Mouse (Mus musculus): ENCODE data around the gene Abca2. TPM values are rescaled to one million over a fixed set of nuclear protein-coding genes. Genes with fewer than 3 reads are reported as not detected.

Abca2 gene
- polyA plus RNA-seq, 1 experiment from 2014 or later: 6.2 TPM

- Histone ChIP-seq H3K27me3 (ENCODE audit: low read depth, poor library complexity, severe bottlenecking) (peaks cover 43% of the 10 kb centered on the region), H3K9me3 (replicated peaks) (no peaks in the 10 kb centered on the region), H3K4me3 (peak overlapping the region; percentile 87), H3K36me3 (peaks cover 14% of the 10 kb centered on the region; the same call in 1 of the 2 replicates), H3K27ac (replicated peaks) (peak overlapping the region; percentile 91), H3K4me1 (peaks cover 48% of the 10 kb centered on the region)
- no peak for DNase-seq (ENCODE audit: low spot score)
- WGBS: 77% methylated on average over 5 of the region's 5 CpGs
Observed at GRCm38 (mm10) chr2:25429435-25430180, 1.1 kb downstream of the Abca2 start.

- H3K27ac ChIP-seq (replicated peaks): no peak overlapping the region; the same call in 1 of the 2 replicates
- DNase-seq (ENCODE audit: low spot score): no peak
- peaks cover 48% of the 10 kb centered on the region for H3K4me1 ChIP-seq
- H3K36me3 ChIP-seq: peaks cover 24% of the 10 kb centered on the region
- 66% methylated on average over 17 of the region's 17 CpGs for WGBS
- no peaks in the 10 kb centered on the region for H3K9me3 ChIP-seq (replicated peaks)
- peak overlapping the region; percentile 4; the same call in 1 of the 2 replicates for H3K4me3 ChIP-seq
- peaks cover 33% of the 10 kb centered on the region for H3K27me3 ChIP-seq (ENCODE audit: low read depth, poor library complexity, severe bottlenecking)
Observed at GRCm38 (mm10) chr2:25430395-25431233, 2.1 kb downstream of the Abca2 start.

GRCm38 (mm10) chr2:25431308-25431855, 2.9 kb downstream of the Abca2 start:
- Histone ChIP-seq H3K27ac (replicated peaks) (no peak overlapping the region), H3K4me1 (peaks cover 48% of the 10 kb centered on the region), H3K36me3 (peaks cover 29% of the 10 kb centered on the region), H3K4me3 (no peak overlapping the region), H3K27me3 (ENCODE audit: low read depth, poor library complexity, severe bottlenecking) (peaks cover 25% of the 10 kb centered on the region), H3K9me3 (replicated peaks) (no peaks in the 10 kb centered on the region)
- no peak for DNase-seq (ENCODE audit: low spot score)
- WGBS: 48% methylated on average over 6 of the region's 6 CpGs

GRCm38 (mm10) chr2:25432326-25433098, 4.0 kb downstream of the Abca2 start:
- H3K4me1 ChIP-seq: peaks cover 48% of the 10 kb centered on the region
- 81% methylated on average over 11 of the region's 11 CpGs for WGBS
- DNase-seq (ENCODE audit: low spot score): no peak
- H3K9me3 ChIP-seq (replicated peaks): no peaks in the 10 kb centered on the region
- peaks cover 40% of the 10 kb centered on the region for H3K36me3 ChIP-seq
- H3K27me3 ChIP-seq (ENCODE audit: low read depth, poor library complexity, severe bottlenecking): peaks cover 22% of the 10 kb centered on the region
- H3K4me3 ChIP-seq: no peak overlapping the region
- H3K27ac ChIP-seq (replicated peaks): no peak overlapping the region

- WGBS: 90% methylated on average over 17 of the region's 17 CpGs
- Histone ChIP-seq H3K36me3 (peaks cover 46% of the 10 kb centered on the region), H3K4me1 (peaks cover 46% of the 10 kb centered on the region), H3K27ac (replicated peaks) (no peak overlapping the region), H3K27me3 (ENCODE audit: low read depth, poor library complexity, severe bottlenecking) (peaks cover 22% of the 10 kb centered on the region), H3K4me3 (no peak overlapping the region), H3K9me3 (replicated peaks) (no peaks in the 10 kb centered on the region)
- no peak for DNase-seq (ENCODE audit: low spot score)
Observed at GRCm38 (mm10) chr2:25433101-25433500, 4.6 kb downstream of the Abca2 start.

- H3K27ac ChIP-seq (replicated peaks): 0 out of 2 replicates have a peak overlapping the region, but pooled peaks have one; percentile 17
- no peak for DNase-seq (ENCODE audit: low spot score)
- H3K9me3 ChIP-seq (replicated peaks): no peaks in the 10 kb centered on the region
- H3K4me1 ChIP-seq: peaks cover 36% of the 10 kb centered on the region
- H3K36me3 ChIP-seq: peaks cover 58% of the 10 kb centered on the region
- WGBS: 88% methylated on average over 8 of the region's 8 CpGs
- H3K4me3 ChIP-seq: no peak overlapping the region
- peaks cover 17% of the 10 kb centered on the region for H3K27me3 ChIP-seq (ENCODE audit: low read depth, poor library complexity, severe bottlenecking)
Observed at GRCm38 (mm10) chr2:25434292-25434691, 5.8 kb downstream of the Abca2 start.

- H3K4me3 ChIP-seq: no peak overlapping the region
- no peak overlapping the region for H3K27ac ChIP-seq (replicated peaks)
- 94% methylated on average over 10 of the region's 10 CpGs for WGBS
- H3K4me1 ChIP-seq: peaks cover 16% of the 10 kb centered on the region
- H3K36me3 ChIP-seq: peaks cover 73% of the 10 kb centered on the region
- H3K9me3 ChIP-seq (replicated peaks): no peaks in the 10 kb centered on the region
- no peaks in the 10 kb centered on the region for H3K27me3 ChIP-seq (ENCODE audit: low read depth, poor library complexity, severe bottlenecking)
- no peak for DNase-seq (ENCODE audit: low spot score)
Observed at GRCm38 (mm10) chr2:25436286-25436820, 7.8 kb downstream of the Abca2 start.

GRCm38 (mm10) chr2:25441067-25441466, 12.6 kb downstream of the Abca2 start:
- Histone ChIP-seq H3K9me3 (replicated peaks) (no peaks in the 10 kb centered on the region), H3K27ac (replicated peaks) (no peak overlapping the region), H3K27me3 (ENCODE audit: low read depth, poor library complexity, severe bottlenecking) (no peaks in the 10 kb centered on the region), H3K4me3 (no peak overlapping the region), H3K36me3 (peaks cover 94% of the 10 kb centered on the region), H3K4me1 (no peaks in the 10 kb centered on the region)
- DNase-seq (ENCODE audit: low spot score): no peak
- 88% methylated on average over 20 of the region's 20 CpGs for WGBS

- 90% methylated on average over 14 of the region's 14 CpGs for WGBS
- Histone ChIP-seq H3K4me1 (no peaks in the 10 kb centered on the region), H3K9me3 (replicated peaks) (no peaks in the 10 kb centered on the region), H3K27me3 (ENCODE audit: low read depth, poor library complexity, severe bottlenecking) (no peaks in the 10 kb centered on the region), H3K36me3 (peaks cover 94% of the 10 kb centered on the region), H3K27ac (replicated peaks) (no peak overlapping the region), H3K4me3 (no peak overlapping the region)
- no peak for DNase-seq (ENCODE audit: low spot score)
Observed at GRCm38 (mm10) chr2:25442682-25443081, 14.2 kb downstream of the Abca2 start.

- no peak for DNase-seq (ENCODE audit: low spot score)
- Histone ChIP-seq H3K27me3 (ENCODE audit: low read depth, poor library complexity, severe bottlenecking) (no peaks in the 10 kb centered on the region), H3K36me3 (peaks cover 24% of the 10 kb centered on the region), H3K9me3 (replicated peaks) (no peaks in the 10 kb centered on the region), H3K4me1 (no peaks in the 10 kb centered on the region), H3K4me3 (no peak overlapping the region), H3K27ac (replicated peaks) (no peak overlapping the region)
- WGBS: 87% methylated on average over 8 of the region's 8 CpGs
Observed at GRCm38 (mm10) chr2:25450853-25451647, 22.5 kb downstream of the Abca2 start.

GRCm38 (mm10) chr2:25452951-25453350, 24.4 kb downstream of the Abca2 start:
- peaks cover 5% of the 10 kb centered on the region; the same call in 1 of the 2 replicates for H3K36me3 ChIP-seq
- DNase-seq (ENCODE audit: low spot score): no peak
- H3K27ac ChIP-seq (replicated peaks): no peak overlapping the region
- H3K4me3 ChIP-seq: no peak overlapping the region
- no peaks in the 10 kb centered on the region for H3K9me3 ChIP-seq (replicated peaks)
- no peaks in the 10 kb centered on the region for H3K27me3 ChIP-seq (ENCODE audit: low read depth, poor library complexity, severe bottlenecking)
- 58% methylated on average over 1 of the region's 1 CpGs for WGBS
- no peaks in the 10 kb centered on the region for H3K4me1 ChIP-seq

Measured in midbrain, embryonic 10.5 days (tissue).